Mouse (Mus musculus) yolk sac, embryonic 10.5 days (tissue): Measurements from ENCODE around the gene Nr0b1.

Experiments used
- DNase-seq: peaks from one replicate; pipeline ENCODE4 v3.0.0-alpha.2; 2017; ENCODE audit warnings: low spot score

Nr0b1 gene

GRCm38 (mm10) chrX:86191614-86192419, at the start of gene Nr0b1:
TSS of gene Nr0b1 (plus strand) at chrX:86191764.
- no peak for DNase-seq

GRCm38 (mm10) chrX:86187250-86187649, 4.3 kb upstream of the Nr0b1 start:
- no peak for DNase-seq

GRCm38 (mm10) chrX:86192420-86192994, 943 bp downstream of the Nr0b1 start:
- DNase-seq, result no peak

- DNase-seq, result no peak
Measured at GRCm38 (mm10) chrX:86193386-86193785, 1.8 kb downstream of the Nr0b1 start.

- no peak for DNase-seq
Measured at GRCm38 (mm10) chrX:86237246-86237645, 45.7 kb downstream of the Nr0b1 start.
